Mouse (Mus musculus) gastrocnemius, postnatal 4 days (tissue): ENCODE results near the gene Fgfr2. TPM values are rescaled to one million over a fixed set of nuclear protein-coding genes. Genes with fewer than 3 reads are reported as not detected.

Experiments
- DNase-seq, 2 experiments: peaks; one replicate each; pipeline ENCODE4 v3.0.0; 2021 to 2022; ENCODE audit warnings: low spot score in 2 of 2, mixed read lengths in 2 of 2
- total RNA-seq, 2 experiments: library from RNA; stranded (reverse); gene quantifications; 2 replicates each; pipeline ENCODE4 v1.2.3; 2021

Fgfr2 gene
- total RNA-seq, 2 experiments from 2014 or later: 6.5 to 8.0 TPM

DNA sequence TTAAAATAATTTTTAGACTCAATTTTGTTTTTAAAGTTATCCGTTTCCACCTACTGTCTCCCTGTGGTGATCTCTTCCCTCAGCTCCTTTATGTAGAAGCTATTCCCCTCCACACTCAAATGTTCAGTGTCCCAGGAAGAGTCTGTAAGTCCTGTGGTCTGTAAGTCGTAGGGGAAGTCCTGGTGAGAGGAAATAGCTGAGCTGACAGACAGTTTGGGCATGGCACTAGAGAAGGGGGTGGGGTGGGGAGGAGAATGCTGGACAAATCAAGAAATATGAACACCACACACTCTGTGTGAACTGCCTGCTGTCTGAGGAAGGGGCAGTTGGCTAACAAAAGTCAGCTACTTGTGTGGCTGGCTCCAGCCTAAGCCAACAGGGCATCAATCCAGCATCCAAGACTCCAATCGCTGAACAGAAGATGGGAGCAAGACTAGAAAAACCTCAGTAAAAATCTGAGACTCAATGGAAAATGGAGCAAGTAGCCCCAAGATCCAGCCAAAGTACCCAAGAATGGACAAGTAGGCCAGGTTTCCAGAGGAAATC, 75.0 kb downstream of the Fgfr2 start:
- DNase-seq: no peak

DNA sequence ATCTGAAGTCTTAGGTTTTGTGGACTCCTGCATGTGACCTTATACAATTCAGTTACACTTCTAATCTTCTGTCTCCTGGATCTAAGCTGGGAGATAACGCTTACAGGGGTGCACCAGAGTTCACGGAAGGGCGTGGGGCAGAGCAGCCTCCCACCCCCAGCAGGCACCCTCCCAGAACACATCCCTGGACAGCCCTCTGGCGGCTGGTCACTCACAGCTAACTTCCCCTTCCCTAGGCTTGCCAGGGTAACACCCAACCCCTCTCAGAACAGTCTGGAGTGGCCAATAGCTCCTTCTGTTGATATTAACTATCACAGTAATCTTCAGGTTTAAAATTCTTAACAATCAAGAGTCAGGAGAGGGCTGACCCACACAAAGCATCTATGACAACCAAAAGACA, 75.9 kb downstream of the Fgfr2 start:
- no peak for DNase-seq

DNA sequence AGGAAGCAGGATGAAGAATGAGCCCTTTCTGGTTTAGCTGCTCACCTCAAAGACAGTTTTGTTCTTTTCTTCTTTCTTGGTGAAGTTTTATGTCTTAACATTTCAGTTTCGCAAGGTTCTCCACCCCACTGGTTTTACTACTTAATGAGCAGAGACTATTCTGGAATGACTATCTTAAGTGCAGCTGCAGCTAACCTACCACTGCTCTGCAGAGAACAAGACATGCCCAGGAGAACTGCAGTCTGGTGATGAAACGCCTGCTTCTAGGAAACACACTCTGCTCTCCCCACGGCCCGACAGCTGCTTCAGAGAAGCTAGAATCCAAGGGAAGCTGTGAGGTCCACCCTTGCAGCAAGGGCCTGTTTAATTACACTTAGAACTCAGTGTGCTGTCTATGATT, 78.4 kb downstream of the Fgfr2 start:
- DNase-seq: no peak

DNA sequence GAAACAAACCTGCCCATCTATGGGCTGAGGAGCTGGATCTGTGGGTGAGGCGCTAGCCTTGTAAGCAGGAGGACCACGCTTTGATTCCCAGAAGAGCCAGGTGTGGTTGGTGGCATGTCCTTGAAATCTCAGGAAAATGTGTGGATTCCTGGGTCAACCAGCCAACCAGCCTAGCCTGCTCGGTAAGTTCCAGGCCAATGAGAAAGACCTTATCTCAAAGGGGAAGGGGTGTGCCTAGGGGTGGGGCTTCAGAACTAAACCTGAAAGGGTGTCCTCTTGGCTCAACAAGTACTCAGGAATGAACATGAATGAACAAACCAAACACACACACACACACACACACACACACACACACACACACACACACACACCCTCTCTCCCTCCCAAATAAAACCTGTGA, 81.4 kb downstream of the Fgfr2 start:
- DNase-seq: no peak

DNA sequence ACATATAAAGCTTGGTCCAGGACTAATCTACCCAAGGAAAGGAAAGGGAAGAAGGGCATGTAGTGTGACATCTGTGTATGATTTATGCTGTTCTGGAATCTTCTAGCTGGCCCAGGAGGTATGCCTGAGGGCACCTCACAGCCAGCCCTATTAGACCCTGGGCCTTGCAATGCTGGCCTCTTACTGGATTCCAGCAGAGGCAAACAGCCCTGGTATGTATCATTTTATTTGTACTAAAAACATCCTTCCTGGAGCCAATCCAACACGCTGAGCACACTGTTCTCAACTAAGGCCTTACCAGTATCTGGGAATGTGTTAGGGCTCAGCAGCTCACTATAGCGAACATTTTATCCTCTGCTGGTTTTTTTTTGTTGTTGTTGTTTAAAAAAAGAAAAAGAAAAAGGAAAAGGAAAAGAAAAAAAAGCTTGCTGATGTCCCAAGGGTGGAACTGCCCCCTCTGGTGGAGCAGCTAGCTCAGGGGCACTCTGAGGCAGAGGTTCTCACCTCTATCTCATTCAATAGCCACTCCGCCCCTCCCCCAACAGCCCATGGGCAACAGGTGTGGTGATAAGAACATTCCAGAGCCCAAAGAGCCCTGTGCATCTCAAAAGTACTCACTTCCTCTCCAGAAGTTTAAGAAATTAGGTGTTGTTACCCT, 82.3 kb downstream of the Fgfr2 start:
- DNase-seq: no peak

DNA sequence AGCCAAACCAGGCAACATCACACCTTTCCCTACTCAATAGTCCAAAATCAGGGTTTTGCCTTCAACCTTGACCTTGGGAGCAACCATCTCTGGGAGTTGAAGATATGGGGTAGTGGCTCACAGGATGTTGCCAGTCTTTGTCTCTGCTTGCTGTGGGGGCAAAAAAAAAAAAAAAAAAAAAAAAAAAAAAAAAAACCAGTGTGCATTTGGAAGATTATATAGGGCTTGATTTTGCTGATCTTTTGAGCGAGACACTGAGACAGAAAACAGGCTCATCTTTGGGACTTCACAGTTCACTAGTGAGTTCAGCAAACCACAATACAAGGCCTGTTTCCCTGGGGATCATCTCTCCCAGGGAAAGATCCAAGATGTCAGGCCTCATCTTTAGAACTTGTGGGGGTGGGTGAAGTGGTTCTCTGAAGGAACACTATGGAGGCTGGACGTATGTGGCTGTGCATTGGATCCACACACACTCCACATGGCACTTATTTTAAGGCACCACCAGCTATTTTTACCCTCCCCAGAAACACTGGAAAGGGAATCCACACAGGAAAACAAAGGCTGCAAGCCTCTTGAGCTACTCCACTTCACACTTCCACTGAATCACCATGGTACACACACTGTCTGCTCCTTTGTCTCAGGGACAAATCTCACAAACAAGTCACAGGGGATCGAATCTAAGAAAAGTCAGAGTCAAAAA, 83.4 kb downstream of the Fgfr2 start:
- DNase-seq: no peak

DNA sequence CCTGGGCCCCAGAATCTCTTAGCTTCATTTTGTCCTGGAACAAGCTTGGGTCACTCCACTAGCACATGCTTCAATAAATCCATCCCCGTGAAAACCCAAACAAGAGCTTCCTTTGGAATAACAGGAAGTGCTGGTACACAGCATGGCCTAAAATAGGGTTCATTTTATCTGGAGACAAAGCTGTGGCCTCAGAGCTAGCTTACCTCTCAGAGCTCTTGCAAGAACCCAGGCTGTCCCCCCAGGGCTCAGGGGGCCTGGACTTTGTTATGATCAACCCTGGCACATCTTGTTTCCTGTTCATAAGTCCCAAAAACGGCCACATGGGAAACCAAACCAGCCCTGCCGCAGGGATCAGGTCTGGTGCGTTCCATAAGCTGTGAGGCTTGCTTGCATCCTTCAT, 85.5 kb downstream of the Fgfr2 start:
- DNase-seq: no peak

DNA sequence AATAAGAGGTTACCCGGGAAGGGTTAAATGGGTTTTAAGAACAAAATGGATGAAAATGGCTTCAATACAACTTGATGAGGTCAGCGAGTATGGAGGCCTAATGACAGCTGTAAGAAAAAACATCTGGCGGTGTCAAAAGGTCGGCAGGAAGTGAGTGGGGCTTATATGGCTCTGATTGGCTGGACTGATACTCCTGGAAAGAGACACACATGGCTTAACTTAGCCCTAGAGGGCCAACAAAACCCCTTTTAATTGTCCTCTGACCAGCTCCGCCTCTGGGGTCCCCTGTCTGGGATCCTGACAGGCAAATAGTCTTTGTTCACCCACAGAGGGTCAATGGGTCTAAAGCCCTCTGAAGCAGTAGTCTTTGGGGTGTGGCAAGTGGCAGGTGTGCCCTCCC, 85.9 kb downstream of the Fgfr2 start:
- no peak for DNase-seq

DNA sequence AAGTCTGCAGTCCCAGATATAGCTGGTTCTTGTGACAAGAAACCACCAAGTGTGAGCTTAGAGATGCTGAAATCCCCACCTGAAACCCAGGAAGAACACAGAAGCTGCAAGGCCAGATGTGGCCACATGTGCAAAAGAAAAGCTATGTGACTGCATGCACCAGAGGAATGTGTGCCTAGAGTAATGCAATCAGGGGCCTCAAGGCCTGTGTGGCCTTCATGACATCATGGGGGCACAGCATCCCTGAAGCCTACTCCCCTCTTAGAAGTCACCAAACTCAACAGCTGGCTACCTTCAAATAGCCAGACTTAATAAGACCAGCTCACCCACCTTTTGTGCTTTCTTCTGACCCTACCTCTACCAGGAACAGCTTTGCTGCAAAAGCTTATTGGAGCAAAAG, 87.2 kb downstream of the Fgfr2 start:
- DNase-seq: no peak

DNA sequence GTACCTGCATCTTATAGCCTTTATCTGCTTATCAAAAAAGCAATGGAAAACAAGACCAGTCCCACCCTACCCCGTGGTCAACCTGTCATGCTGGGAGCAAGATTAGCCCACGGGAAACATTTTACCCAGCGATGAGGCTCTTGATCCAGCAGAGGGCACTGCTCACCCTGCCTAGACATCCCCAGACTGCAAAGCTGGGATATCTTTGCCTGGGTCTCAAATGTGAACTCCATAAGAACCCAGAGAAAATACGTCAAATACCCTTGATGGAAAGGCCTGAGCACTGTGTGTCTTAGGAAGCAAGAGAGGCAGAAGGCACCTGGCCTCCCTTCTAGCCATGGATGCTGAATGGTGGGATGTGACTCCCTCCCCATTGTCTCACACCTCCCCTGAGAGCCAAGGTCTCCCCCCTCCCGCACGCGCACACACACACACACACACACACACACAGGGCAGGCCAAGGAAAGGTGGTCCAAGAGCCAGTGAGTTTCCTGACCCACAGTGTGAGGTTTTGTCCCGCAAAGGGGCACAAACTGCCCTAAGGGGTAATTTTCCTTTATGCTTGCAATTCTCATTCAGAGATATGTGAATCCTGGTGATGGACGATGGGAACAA, 90.5 kb downstream of the Fgfr2 start:
- peak in 1 of 2 experiments; percentile 56 for DNase-seq

DNA sequence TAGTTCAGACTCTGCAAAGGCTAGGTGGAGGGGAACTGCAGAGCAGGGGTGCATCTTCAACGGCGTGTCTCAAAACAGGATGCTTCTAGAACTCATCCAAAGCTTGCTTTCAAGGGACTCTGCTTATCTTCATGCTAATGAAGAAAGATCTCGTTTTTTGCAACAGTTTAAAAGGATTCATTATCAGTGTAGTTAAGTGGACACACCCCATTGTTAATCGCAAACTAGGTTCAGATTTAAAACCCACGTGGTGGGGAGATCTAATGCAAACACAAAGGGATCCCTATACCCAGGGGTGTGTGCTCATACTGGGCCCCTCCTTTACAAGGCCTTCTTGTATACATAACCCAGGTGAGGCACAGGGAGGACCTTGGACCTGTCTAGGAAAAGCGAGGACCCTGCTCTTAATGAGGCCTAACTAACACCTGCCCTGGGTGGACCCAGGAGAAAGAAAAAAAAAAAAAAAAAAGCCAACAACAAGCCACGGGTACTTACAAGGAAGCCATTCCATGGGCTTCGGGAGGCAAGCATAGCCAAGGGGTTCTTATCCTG, 93.6 kb downstream of the Fgfr2 start:
- no peak for DNase-seq

DNA sequence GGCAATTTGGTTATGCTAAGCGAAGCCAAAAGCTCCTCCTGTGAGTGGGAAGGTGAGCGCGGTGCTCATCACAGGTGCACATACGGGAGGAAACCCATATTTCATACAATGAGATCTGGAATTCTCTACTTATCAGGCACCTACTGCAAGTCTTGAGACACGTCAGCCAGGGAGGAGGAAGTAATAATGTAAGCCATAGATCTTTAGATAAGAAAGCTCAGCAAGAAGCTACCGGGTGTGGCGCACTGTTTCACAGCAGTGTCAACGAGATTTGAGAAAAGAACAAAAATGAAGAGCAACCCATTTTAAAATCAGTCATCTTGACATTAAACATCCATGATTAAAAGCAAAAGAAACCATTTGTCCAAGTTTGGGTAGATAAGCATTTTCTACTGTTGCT, 94.1 kb downstream of the Fgfr2 start:
- DNase-seq: no peak

DNA sequence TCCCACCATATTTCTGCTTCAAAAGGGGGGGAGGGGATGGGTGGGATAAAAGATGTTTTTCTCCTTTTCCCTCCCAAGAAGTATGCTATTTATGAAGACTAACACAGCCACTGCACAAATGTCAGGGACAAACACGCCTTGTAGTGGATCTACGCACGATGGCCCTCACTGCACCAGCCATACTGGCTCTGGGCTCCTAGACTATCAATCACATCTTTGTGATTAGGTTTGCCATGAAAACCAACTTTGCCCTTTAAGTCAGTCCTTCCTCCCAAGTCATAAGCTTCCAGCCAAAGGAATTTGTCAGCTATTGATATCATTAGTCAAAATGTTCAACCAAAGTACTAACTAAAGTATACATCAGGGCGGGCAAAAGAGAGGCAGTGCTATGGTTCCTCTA, 95.2 kb downstream of the Fgfr2 start:
- DNase-seq: no peak

DNA sequence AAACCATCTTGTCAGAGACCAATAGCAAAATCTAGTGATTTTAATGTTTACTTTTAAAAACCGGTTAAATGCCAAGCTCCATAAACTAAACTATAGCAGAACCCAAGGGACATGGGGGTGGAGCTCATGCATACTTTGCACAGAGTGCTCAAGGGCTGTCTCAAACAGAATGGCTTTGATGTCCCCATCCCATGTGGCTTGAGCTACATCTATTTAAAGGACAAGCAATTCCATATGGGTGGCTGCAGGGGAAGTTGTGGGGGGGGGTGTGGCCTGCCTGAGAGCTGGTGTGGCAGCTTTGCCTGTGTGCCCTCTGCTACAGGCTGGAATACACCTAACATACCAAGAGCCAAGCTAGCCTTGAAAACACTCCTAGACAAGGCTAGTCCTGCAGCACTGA, 98.5 kb downstream of the Fgfr2 start:
- DNase-seq: no peak

DNA sequence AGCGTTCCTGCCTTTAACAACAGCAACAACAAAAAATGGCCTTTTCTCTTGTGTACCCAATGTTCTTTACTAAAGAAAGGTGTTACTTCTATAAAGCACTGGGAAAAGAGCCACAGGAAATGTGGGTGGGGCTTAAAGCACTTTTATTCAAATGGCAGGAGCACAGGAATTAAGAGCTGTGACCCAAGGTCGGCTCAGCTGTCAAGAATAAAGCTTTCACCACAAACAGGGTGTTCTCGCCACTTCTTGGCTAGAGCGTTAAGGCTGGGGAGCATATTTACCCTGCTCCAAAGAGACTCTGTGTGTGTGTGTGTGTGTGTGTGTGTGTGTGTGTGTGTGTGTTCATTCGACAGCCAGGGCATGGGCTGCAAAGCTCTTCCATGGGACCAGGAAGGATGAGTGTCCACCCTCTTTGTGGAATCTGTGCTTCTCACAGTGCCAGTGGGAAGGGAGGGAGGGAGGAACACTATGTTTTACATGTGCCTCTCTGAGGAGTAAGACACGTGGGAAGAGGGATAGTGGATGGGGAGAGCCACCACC, 103.6 kb downstream of the Fgfr2 start:
- DNase-seq: no peak

DNA sequence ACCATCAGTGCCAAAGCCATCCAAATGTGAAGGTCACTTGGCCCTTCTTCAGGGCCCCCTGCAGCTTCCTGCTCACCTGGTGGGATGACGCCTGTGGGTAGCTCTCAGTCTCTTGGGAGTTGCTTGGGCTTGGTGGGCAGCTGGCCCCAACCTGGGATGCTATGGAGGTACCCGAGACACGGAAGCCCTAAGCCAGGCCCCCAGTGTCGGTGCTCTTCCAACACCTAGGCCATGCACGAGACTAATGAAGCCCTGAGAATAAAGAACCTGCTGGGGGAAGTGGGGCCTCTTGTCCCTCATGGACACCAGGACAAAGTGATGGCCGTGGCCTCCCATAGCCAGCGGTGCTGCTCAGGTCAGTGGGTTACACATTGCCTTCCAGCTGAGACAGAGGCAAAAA, 104.2 kb downstream of the Fgfr2 start:
- DNase-seq: no peak

DNA sequence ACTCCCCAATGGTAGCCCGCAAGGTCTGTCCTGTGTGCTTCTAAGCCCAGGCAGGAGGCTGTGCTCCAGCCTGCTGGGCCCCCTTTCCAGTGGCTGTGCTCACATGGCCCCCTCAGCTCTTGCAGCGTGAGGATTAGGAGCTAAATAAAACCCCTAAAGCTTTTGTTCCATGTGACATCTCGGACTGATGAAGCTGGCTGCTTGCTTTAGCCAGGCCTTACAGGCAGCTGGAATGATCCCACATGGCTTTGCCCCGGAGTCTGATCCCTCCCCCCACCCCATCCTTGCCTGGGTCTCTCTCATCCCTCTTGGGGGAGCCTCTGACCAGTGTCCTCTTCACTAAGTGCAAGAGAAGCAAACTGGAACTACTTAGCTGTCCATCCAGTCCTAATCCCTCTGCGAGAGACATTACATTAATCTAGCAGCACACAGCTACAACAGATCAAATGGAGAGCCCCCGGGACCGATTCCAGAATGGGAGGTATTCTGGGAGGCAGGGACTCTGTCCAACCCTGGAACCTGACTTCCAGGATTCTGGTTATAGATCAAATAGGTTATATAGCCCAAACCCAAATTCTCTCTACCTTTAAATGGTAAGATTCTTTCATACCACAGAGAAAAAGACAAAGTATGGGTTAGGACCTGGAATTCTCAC, 107.6 kb downstream of the Fgfr2 start:
- peak in 1 of 2 experiments; percentile 28 for DNase-seq

DNA sequence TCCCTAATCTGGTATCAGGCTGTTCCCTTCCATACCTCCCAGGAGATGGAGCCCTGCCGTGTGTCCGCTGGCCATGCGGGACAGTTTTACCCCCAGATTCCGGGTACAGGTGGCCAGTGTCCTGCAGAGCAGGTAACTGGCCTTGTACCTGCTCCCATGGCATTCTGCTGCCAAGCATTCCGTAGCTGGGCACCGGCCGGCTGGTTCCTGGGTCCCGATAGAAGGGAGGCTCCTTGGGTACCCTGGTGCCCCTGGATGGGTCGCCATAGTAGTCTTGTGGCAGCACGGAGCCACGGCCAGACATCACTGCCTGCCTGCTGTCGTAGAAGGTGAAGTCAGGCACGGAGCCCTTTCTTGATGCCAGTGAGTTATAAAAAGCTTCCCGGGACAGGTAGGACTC, 108.5 kb downstream of the Fgfr2 start:
- no peak for DNase-seq

DNA sequence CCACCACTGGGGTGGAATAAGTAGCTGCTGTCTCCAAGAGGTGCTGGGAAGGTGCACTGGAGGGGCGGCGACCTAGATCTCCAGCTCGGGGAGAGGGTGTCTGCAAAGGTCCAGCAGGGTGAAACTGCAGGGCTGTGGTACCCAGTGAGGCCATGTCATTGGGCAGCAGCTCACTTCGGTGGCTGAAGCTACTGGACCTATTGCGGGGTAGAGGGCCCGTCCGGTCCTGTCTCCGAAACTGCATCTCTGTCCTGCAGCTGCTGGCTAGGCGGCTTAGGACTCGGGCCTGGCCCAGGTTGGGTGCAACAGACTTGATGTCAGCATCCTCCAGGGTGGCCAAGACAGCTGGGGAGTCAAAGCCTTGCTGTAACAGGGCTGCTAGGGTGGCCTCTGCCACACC, 109.2 kb downstream of the Fgfr2 start:
- DNase-seq: no peak

DNA sequence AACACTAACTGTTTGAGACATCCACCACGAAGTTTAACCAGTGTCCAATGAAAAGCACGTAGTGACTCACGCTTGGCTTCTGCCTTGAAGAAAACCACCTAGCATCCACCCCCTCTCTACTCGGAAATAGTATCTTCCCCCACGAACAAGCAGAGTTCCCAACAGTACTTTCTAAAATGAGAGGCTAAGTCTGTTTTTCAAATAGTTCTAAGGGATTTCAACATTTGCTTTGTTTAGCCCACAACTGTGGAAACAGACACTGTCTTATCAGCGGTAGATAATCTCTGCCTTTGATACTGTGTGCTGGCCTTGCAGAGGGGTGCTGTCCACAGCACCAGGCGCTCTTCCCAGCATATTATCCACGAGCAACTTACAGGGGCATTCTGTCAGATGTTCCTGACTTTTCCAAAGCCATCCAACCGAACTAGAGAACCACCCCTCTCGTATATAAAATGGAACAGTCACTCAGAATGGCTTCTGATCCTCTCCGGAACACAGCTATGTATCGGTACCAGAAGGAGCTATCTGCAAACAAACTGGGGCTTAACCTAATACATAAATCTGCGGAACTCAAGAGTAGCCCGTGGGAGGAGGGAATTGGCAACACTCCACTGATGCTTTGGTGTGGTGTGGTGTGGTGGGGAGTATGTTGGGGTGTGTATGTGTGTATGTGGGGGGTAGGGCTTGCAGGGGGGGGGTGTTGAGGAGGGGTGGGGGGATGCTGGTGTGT, 110.3 kb downstream of the Fgfr2 start:
- no peak for DNase-seq

DNA sequence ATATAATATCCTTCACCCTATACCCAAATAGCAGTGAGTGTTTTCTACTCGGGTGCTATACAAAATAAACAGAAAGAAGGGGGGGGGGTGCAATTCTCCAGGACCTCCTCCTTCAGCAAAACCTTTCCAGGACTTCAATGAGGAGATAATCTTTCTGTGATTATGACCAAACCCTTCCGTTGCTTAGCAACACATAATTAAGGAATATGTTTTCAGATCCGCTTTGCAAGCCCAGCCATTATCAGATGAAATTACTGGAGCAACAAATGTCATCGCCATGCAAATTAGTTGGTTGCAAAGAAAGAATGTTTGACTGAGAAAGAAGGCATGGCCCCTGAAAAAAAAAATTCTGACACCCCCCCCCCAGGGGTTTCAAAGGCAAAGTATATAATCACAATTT, 111.5 kb downstream of the Fgfr2 start:
- no peak for DNase-seq
